Mouse (Mus musculus): ENCODE measurements around the gene Gpr35. TPM values are rescaled to one million over a fixed set of nuclear protein-coding genes. Genes with fewer than 3 reads are reported as not detected.

Gpr35 gene
- total RNA-seq (2021), result under 1 TPM; 0.23 to 0.27 TPM
- long read RNA-seq, experiment 1, result 0 reads
- long read RNA-seq, experiment 2, result 0 reads

GRCm38 (mm10) chr1:92950607-92951006, at the start of gene Gpr35:
Gene Gpr35, plus strand, starts transcription at chr1:92950865.
- DNase-seq, result no peak

GRCm38 (mm10) chr1:92902786-92903185, 47.9 kb upstream of the Gpr35 start, which contains the start of gene Ankmy1:
Gene Ankmy1, minus strand, starts transcription at chr1:92902906.
- no peak for DNase-seq

- no peak for DNase-seq
Measured at GRCm38 (mm10) chr1:92903627-92904026, 47.0 kb upstream of the Gpr35 start.

GRCm38 (mm10) chr1:92905703-92906310, 44.9 kb upstream of the Gpr35 start:
- DNase-seq, result no peak

- DNase-seq, result peak; percentile 90
Measured at GRCm38 (mm10) chr1:92906779-92907631, 43.7 kb upstream of the Gpr35 start, which contains the start of gene Dusp28. Gene Dusp28, plus strand, starts transcription at chr1:92906981.

- DNase-seq, result no peak
Measured at GRCm38 (mm10) chr1:92907632-92908360, 42.9 kb upstream of the Gpr35 start.

- no peak for DNase-seq
Measured at GRCm38 (mm10) chr1:92908664-92909063, 42.0 kb upstream of the Gpr35 start.

- DNase-seq, result no peak
Measured at GRCm38 (mm10) chr1:92909068-92909467, 41.6 kb upstream of the Gpr35 start.

- DNase-seq, result peak; percentile 75
Measured at GRCm38 (mm10) chr1:92910239-92910885, 40.3 kb upstream of the Gpr35 start, which contains the start of gene Rnpepl1. Gene Rnpepl1, plus strand, starts transcription at chr1:92910783.

GRCm38 (mm10) chr1:92910925-92911720, 39.5 kb upstream of the Gpr35 start:
- DNase-seq, result peak; percentile 48

- no peak for DNase-seq
Measured at GRCm38 (mm10) chr1:92911721-92912138, 38.9 kb upstream of the Gpr35 start.

- DNase-seq, result no peak
Measured at GRCm38 (mm10) chr1:92912286-92912685, 38.4 kb upstream of the Gpr35 start.

GRCm38 (mm10) chr1:92914239-92914638, 36.4 kb upstream of the Gpr35 start:
- no peak for DNase-seq

GRCm38 (mm10) chr1:92914993-92915392, 35.7 kb upstream of the Gpr35 start:
- no peak for DNase-seq

GRCm38 (mm10) chr1:92916725-92917124, 33.9 kb upstream of the Gpr35 start:
- DNase-seq, result no peak

GRCm38 (mm10) chr1:92919151-92919550, 31.5 kb upstream of the Gpr35 start:
- DNase-seq, result no peak

- no peak for DNase-seq
Measured at GRCm38 (mm10) chr1:92919775-92920174, 30.9 kb upstream of the Gpr35 start.

GRCm38 (mm10) chr1:92920474-92921200, 30.0 kb upstream of the Gpr35 start:
- no peak for DNase-seq

GRCm38 (mm10) chr1:92921496-92921895, 29.2 kb upstream of the Gpr35 start:
- no peak for DNase-seq

- no peak for DNase-seq
Measured at GRCm38 (mm10) chr1:92930171-92930706, 20.4 kb upstream of the Gpr35 start.
